Mouse (Mus musculus): Measurements from ENCODE around the gene Fabp6. TPM values are rescaled to one million over a fixed set of nuclear protein-coding genes. Genes with fewer than 3 reads are reported as not detected.

Gene Fabp6
- total and polyA plus RNA-seq, 2 experiments from 2014 or later, result not detected

DNA sequence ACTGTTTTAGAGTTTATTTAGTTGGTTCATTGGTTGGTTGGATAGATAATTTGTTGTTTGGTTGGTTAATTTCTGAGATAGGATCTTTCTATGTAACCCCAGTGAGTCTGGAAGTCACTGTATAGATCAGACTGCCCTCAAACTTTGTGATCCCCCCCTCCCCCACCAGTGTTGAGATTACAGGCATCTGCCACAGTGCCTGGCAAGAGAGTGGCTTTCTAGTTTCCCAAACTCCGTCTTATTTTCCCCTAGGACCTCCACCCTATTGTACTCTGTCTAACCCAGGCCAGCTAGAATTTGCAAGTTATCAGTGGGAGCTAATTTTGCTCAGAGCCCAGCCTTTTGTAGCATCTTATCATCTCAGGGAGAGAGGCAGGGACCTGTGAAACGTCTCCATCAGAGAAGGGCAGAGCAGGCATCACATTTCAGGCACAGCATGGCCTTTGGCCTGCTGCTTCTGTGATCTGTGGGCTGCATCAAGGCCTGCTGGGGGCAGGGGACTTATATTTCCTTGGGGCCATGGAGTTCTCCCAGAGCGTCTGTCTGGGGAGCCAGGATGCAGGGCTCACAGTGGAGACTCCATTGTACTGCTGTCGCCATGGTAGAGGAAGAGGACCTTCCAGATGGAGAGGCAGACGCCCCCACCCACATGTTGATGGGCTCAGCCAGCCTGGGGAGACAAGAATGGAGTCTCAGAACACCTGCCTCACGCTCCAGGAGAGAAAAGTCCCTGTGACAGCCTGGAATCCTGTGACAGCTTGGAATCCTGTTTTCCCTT, 41.6 kb downstream of the Fabp6 start:
- H3K4me1 ChIP-seq (ENCODE audit: insufficient read depth, low read length), result no peaks in the 10 kb centered on the region
- no peaks in the 10 kb centered on the region for H3K27me3 ChIP-seq (ENCODE audit: insufficient read depth, low read length)
- no peaks in the 10 kb centered on the region for H3K9me3 ChIP-seq (ENCODE audit: low read length)
- TF ChIP-seq CTCF (IDR thresholded peaks at IDR 0.05), result no peak
- no peak for DNase-seq (ENCODE audit: low spot score)
- H3K27ac ChIP-seq (ENCODE audit: low read depth, low read length), result no peak overlapping the region
- WGBS, result 10% methylated on average over 5 of the region's 6 CpGs
- ATAC-seq (ENCODE audit: low FRiP score), result no peak; the same call in 1 of the 2 replicates
- H3K9ac ChIP-seq (replicated peaks; ENCODE audit: low read length, poor library complexity, severe bottlenecking), result no peak overlapping the region
- peaks cover 3% of the 10 kb centered on the region; the same call in 1 of the 2 replicates for H3K36me3 ChIP-seq (ENCODE audit: insufficient read depth, low read length)
- no peak overlapping the region for H3K4me2 ChIP-seq (ENCODE audit: low read depth, low read length, poor library complexity, severe bottlenecking)
- H3K4me3 ChIP-seq (ENCODE audit: low read depth, low read length), result no peak overlapping the region

DNA sequence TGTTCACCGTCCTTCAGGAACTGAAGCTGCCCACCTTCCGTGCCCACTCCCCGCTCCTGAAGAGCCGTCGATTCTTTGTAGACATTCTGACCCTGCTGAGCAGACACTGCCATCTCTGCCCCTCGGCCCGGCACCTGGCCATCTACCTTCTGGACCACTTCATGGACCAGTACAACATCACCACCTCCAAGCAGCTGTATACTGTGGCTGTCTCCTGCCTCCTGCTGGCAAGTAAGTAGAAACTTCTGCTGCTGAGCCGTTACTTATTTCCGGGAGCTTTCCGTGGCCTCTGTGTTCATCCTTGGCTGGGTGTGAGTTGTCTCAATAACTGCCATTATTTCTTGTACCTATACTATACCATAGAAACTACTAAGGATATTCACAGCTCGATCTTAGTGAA, 44.8 kb downstream of the Fabp6 start:
- no peaks in the 10 kb centered on the region for H3K27me3 ChIP-seq (ENCODE audit: insufficient read depth, low read length)
- H3K27ac ChIP-seq (ENCODE audit: low read depth, low read length), result no peak overlapping the region
- no peaks in the 10 kb centered on the region for H3K4me1 ChIP-seq (ENCODE audit: insufficient read depth, low read length)
- ATAC-seq (ENCODE audit: low FRiP score), result no peak
- H3K4me2 ChIP-seq (ENCODE audit: low read depth, low read length, poor library complexity, severe bottlenecking), result no peak overlapping the region
- DNase-seq (ENCODE audit: low spot score), result no peak
- no peaks in the 10 kb centered on the region for H3K9me3 ChIP-seq (ENCODE audit: low read length)
- no peak overlapping the region for H3K4me3 ChIP-seq (ENCODE audit: low read depth, low read length)
- no peak overlapping the region for H3K9ac ChIP-seq (replicated peaks; ENCODE audit: low read length, poor library complexity, severe bottlenecking)
- peaks cover 3% of the 10 kb centered on the region; the same call in 1 of the 2 replicates for H3K36me3 ChIP-seq (ENCODE audit: insufficient read depth, low read length)
- 91% methylated on average over 11 of the region's 11 CpGs for WGBS
- TF ChIP-seq CTCF (IDR thresholded peaks at IDR 0.05), result peak; percentile 41

DNA sequence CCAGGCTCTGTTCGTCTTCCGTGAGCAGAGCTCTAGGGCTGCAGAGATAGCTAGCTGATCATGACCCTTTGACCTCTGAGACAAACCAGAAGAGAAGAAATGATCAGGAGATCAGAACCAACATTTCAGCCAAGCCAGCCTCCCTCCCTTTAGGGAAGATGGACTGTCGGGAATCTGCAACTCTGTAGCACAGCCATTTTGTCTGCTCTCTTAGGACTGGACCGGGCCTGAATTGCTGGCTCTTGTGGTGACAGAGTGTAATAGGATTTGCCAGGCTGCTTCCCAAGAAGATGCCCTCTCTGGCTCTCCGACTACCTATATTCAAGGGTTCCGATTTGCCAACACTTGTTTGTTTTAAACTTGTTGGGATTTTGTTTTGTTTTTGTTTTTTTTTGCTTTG, 48.7 kb downstream of the Fabp6 start:
- 62% methylated on average over 6 of the region's 6 CpGs for WGBS
- no peak overlapping the region for H3K4me3 ChIP-seq (ENCODE audit: low read depth, low read length)
- no peak overlapping the region for H3K27ac ChIP-seq (ENCODE audit: low read depth, low read length)
- no peaks in the 10 kb centered on the region for H3K4me1 ChIP-seq (ENCODE audit: insufficient read depth, low read length)
- no peak overlapping the region for H3K4me2 ChIP-seq (ENCODE audit: low read depth, low read length, poor library complexity, severe bottlenecking)
- no peak for DNase-seq (ENCODE audit: low spot score)
- no peak for TF ChIP-seq CTCF (IDR thresholded peaks at IDR 0.05)
- H3K36me3 ChIP-seq (ENCODE audit: insufficient read depth, low read length), result no peaks in the 10 kb centered on the region
- no peak overlapping the region for H3K9ac ChIP-seq (replicated peaks; ENCODE audit: low read length, poor library complexity, severe bottlenecking)
- no peaks in the 10 kb centered on the region for H3K9me3 ChIP-seq (ENCODE audit: low read length)
- ATAC-seq (ENCODE audit: low FRiP score), result no peak
- H3K27me3 ChIP-seq (ENCODE audit: insufficient read depth, low read length), result no peaks in the 10 kb centered on the region

DNA sequence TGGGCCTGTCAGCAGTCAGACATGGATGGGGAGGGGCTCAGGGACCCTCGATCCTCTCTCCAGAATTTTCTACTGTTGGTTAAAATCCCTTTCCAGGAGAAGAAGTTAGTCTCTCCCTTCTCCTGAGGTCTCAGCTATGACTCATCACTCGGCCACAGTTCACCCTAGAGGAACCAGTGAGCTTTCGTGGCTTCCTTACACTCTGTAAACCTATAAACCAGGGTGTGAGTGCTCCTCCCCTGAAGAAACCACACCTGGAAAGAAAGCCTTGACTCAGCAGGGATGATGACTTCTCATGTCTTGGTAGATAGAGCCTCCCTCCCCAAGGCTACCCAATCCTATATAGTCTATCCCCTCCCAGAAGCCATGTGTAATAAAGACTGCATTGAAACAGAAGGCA, 49.6 kb downstream of the Fabp6 start:
- Histone ChIP-seq H3K4me1 (ENCODE audit: insufficient read depth, low read length) (no peaks in the 10 kb centered on the region), H3K9me3 (ENCODE audit: low read length) (no peaks in the 10 kb centered on the region), H3K27ac (ENCODE audit: low read depth, low read length) (no peak overlapping the region), H3K4me2 (ENCODE audit: low read depth, low read length, poor library complexity, severe bottlenecking) (no peak overlapping the region), H3K4me3 (ENCODE audit: low read depth, low read length) (no peak overlapping the region), H3K36me3 (ENCODE audit: insufficient read depth, low read length) (no peaks in the 10 kb centered on the region), H3K27me3 (ENCODE audit: insufficient read depth, low read length) (no peaks in the 10 kb centered on the region), H3K9ac (replicated peaks; ENCODE audit: low read length, poor library complexity, severe bottlenecking) (no peak overlapping the region)
- no peak for DNase-seq (ENCODE audit: low spot score)
- 91% methylated on average over 3 of the region's 3 CpGs for WGBS
- TF ChIP-seq CTCF (IDR thresholded peaks at IDR 0.05), result no peak
- ATAC-seq (ENCODE audit: low FRiP score), result no peak

DNA sequence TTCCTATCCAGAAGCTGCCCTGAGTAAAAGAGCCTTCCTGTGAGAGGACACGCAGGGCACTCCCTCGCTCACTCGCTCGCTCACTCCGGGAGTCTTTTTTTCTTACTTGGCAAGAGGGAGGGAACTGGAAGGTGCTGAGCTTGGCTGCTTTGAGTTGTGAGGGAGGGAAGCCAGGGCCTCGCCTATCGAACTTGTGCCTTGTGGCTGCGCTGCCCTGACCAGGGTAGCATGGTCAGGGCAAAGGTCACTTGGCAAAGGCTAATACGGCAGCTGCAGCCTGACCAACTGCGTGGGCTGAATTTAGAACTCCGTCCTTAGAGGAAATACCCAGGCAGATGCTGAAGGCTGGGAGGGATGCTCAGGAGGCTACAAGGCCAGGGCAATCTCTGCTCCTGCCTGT, 51.6 kb downstream of the Fabp6 start:
- Histone ChIP-seq H3K27me3 (ENCODE audit: insufficient read depth, low read length) (no peaks in the 10 kb centered on the region), H3K9ac (replicated peaks; ENCODE audit: low read length, poor library complexity, severe bottlenecking) (no peak overlapping the region), H3K4me2 (ENCODE audit: low read depth, low read length, poor library complexity, severe bottlenecking) (no peak overlapping the region), H3K27ac (ENCODE audit: low read depth, low read length) (no peak overlapping the region), H3K9me3 (ENCODE audit: low read length) (no peaks in the 10 kb centered on the region), H3K4me1 (ENCODE audit: insufficient read depth, low read length) (no peaks in the 10 kb centered on the region), H3K4me3 (ENCODE audit: low read depth, low read length) (no peak overlapping the region), H3K36me3 (ENCODE audit: insufficient read depth, low read length) (no peaks in the 10 kb centered on the region)
- ATAC-seq (ENCODE audit: low FRiP score) (no peak), DNase-seq (ENCODE audit: low spot score) (no peak)
- WGBS, result 49% methylated on average over 11 of the region's 11 CpGs
- TF ChIP-seq CTCF (IDR thresholded peaks at IDR 0.05), result no peak

DNA sequence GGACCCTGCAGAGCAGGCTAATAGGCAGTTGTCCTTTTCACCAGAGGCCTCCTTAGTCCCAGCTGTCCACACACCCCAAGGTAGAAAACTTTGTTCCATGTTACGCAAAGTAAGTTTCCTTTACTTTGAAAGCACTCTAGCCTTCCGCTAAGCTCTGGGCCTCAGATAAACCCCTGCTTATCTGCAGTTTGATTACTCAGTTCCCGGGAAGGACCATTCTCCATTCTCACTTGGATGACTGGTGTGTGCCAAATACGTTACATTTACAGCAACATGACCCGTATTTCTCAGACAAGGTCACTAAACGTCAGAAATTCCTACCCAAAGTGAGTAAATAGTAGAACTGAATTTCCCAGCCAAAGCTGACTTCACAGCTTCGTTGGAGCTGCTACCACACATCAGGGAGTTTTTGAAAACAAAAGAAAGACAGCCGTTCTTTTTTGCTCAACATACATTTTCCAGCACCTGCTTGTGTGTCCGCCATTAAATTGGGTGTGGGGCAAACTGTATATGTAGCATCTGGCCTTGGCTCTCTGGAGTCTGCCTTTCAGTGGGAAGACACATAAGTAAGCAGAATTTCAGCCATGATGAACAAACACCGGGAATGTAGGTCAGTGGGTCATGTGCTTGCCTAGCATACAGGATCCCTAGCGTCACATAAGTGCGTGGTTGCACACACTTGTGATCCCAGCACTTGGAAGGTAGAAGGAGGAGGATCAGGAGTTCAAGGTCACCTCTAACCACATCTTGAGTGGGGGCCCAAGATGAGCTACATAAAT, 52.5 kb downstream of the Fabp6 start:
- Histone ChIP-seq H3K4me2 (ENCODE audit: low read depth, low read length, poor library complexity, severe bottlenecking) (no peak overlapping the region), H3K9me3 (ENCODE audit: low read length) (no peaks in the 10 kb centered on the region), H3K36me3 (ENCODE audit: insufficient read depth, low read length) (no peaks in the 10 kb centered on the region), H3K27me3 (ENCODE audit: insufficient read depth, low read length) (no peaks in the 10 kb centered on the region), H3K9ac (replicated peaks; ENCODE audit: low read length, poor library complexity, severe bottlenecking) (no peak overlapping the region), H3K27ac (ENCODE audit: low read depth, low read length) (no peak overlapping the region), H3K4me3 (ENCODE audit: low read depth, low read length) (no peak overlapping the region), H3K4me1 (ENCODE audit: insufficient read depth, low read length) (no peaks in the 10 kb centered on the region)
- 58% methylated on average over 12 of the region's 12 CpGs for WGBS
- no peak for TF ChIP-seq CTCF (IDR thresholded peaks at IDR 0.05)
- no peak for ATAC-seq (ENCODE audit: low FRiP score)
- no peak for DNase-seq (ENCODE audit: low spot score)
